Mouse (Mus musculus): ENCODE measurements around the gene 4930415O20Rik.
A peak's percentile ranks its signal among the peaks of the same experiment; 100 is the strongest.

DNA sequence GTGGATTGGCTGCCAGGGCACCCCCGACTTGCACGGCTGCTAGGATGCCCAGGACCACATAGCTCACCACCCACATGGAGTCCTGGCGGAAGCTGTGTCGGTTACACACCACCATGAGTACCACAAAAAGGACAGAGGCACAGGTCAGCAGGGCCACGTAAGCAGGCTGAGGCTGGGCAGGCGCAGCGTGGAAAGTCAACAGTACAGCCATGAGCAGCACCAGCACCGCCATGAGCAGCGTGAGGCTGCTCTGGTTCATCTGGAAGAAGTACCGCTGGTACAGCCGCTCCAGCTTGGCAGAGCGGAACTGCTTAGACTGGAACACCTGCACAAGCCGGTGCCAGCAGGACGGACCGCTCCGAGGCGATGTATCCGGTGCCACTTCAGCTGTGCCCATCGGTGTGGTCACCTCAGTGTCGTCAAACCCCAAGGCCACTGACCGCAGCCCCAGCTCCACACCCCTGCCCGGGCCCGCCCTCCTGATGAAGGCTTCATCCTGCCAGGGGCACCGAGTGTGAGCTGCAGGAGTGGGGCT, 33.3 kb downstream of the 4930415O20Rik start:
- no peak for TF ChIP-seq TCF12 (IDR thresholded peaks at IDR 0.05; ENCODE audit: insufficient read depth, poor library complexity, severe bottlenecking)
- TF ChIP-seq POLR2A (IDR thresholded peaks at IDR 0.05; ENCODE audit: insufficient read length, low read depth), result no peak
- TF ChIP-seq REST (IDR thresholded peaks at IDR 0.05; ENCODE audit: insufficient read depth, insufficient read length), result no peak
- peak in 1 of 3 experiments; percentile 13 for TF ChIP-seq MYOD1 (IDR thresholded peaks at IDR 0.05; ENCODE audit: control insufficient read depth in 1 of 3, insufficient read length in 2 of 3, low read depth in 2 of 3)
